Mouse (Mus musculus) left cerebral cortex, postnatal 14 days (tissue): ENCODE results near the gene Zdhhc16. TPM values are rescaled to one million over a fixed set of nuclear protein-coding genes. Genes with fewer than 3 reads are reported as not detected.

Experiments used
- DNase-seq, 2 experiments: peaks; one replicate each; pipeline ENCODE4 v3.0.0; 2021 to 2022; ENCODE audit warnings: low spot score in 2 of 2, mixed read lengths in 1 of 2
- intact Hi-C: fragments of 180-260 bp; cut with DNase I; formaldehyde crosslinking; loops from one replicate; pipeline ENCODE4 v1.15.1; 2025
- long read RNA-seq, 2 experiments: library from polyadenylated mRNA; stranded (forward); transcript quantifications; one replicate each; pipeline ENCODE4 v2.0.0; 2021
- total RNA-seq, 2 experiments: library from RNA; stranded (reverse); gene quantifications; 2 replicates each; pipeline ENCODE4 v1.2.3; 2021

Gene Zdhhc16
- total RNA-seq: 10 to 100 TPM; 54.9 to 60.4 TPM
- long read RNA-seq, experiment 1, transcript Zdhhc16-201 (11 exons, 1,821 nt): major isoform, 16 of 95 reads
- long read RNA-seq, experiment 1, partial matches to known transcripts: 1 of 95 reads
- long read RNA-seq, experiment 1, other reads (novel, unspliced or antisense): 78 of 95 reads
- long read RNA-seq, experiment 2, transcript Zdhhc16-201 (11 exons, 1,821 nt): major isoform, 16 of 85 reads
- long read RNA-seq, experiment 2, partial matches to known transcripts: 0 of 85 reads
- long read RNA-seq, experiment 2, other reads (novel, unspliced or antisense): 69 of 85 reads

GRCm38 (mm10) chr19:41933179-41934086 is at the start of gene Zdhhc16, which contains the start of gene Exosc1:
Gene Zdhhc16, plus strand, starts transcription at chr19:41933480.
Gene Exosc1, minus strand, starts transcription at chr19:41933423.
- intact Hi-C loops: no loop called here
- peak; percentile 99 for DNase-seq

DNA sequence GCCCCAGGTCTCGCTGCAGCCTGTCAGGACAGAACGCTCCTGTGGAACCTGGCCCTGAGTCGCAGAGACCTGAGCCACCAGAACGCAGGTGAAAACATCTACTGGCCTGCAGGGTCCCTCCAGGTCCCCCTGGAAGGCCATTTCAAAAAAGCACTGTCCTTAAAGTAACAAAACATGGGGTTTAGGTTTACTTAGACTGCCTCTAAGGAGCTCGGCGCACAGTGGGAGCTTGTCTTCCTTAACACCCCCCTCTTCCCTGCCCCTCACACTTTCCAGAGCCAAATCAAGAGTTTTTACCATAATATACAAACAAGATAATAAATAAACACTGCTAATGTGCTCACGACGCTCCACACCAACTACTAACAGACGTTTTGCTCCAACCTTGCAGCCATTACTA is 49.4 kb upstream of the Zdhhc16 start:
- intact Hi-C loops: no loop called here
- no peak for DNase-seq

DNA sequence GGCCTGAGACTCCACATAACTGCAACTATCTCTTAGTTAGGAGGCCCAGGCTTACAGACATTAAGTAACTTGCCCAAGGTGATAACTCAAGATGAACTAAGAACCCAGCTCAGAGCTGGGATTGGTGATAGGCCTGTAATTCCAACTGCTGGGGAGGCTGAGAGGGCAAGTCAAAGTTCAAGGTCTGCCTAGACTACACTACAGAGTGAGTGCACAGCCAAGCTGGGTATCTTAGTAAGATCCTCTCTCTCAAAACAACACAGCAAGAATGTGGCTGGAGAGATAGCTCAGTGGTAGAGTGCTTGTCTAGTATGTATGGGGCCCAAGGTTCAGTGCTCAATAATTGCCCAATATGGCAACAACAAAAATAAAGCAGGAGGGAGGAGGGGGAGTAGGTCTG is 45.1 kb upstream of the Zdhhc16 start:
- no peak for DNase-seq
- intact Hi-C loops: no loop called here

DNA sequence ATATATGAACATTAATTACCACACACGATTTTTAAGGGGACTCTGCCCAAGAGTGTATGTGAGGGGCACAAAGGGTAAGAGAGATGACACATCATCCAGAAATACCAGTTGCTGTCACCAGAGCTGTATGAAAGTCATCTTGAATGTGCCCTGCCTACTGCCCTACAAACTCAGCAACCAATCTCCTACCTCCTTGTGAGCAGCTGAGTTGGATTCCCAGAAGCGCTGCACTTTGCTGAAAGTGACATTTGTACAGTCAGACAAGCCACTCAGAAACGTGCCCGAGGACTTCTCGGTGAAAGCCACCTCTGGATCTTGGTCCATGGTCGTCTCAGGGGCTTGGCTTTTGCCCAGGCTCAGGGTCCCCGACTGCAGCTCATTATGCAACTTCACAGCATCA is 38.3 kb upstream of the Zdhhc16 start:
- intact Hi-C loops: loop anchor here (5.0 kb wide), 1 partner anchor 132 kb away; no protein-coding TSS in a partner anchor
- peak in 1 of 2 experiments; percentile 30 for DNase-seq

GRCm38 (mm10) chr19:41895460-41896318 is 37.6 kb upstream of the Zdhhc16 start, which contains the start of gene Rrp12:
Gene Rrp12, minus strand, starts transcription at chr19:41896173.
- intact Hi-C loops: loop anchor here (5.0 kb wide), 1 partner anchor 132 kb away; no protein-coding TSS in a partner anchor

GRCm38 (mm10) chr19:41896319-41896711 is 37.0 kb upstream of the Zdhhc16 start:
- intact Hi-C loops: loop anchor here (5.0 kb wide), 1 partner anchor 131 kb away; no protein-coding TSS in a partner anchor
- no peak for DNase-seq

More at GRCm38 (mm10) chr19:41895460-41896318, 37.6 kb upstream of the Zdhhc16 start, which contains the start of gene Rrp12:
- peak; percentile 87 to 91 for DNase-seq

DNA sequence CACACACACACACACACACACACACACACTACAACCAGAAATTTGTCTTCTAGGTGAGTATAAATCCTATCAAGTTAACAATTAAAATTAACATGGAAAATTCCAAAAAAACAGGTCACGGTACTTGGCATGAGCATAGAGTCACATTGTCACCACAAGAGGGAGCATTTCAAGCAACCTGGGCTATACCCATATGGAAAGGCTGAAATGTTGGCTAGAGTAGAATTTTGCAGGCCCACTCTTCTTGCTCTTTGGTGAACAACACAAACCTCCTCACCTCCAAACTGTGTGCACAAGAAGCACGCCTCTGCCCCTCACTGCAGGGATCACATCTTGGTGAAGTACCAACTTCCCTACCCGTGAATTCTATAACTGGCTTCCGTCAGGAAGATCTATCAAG is 34.4 kb upstream of the Zdhhc16 start:
- intact Hi-C loops: loop anchor here (5.0 kb wide), 1 partner anchor 128 kb away; no protein-coding TSS in a partner anchor
- peak in 1 of 2 experiments; percentile 19 for DNase-seq

DNA sequence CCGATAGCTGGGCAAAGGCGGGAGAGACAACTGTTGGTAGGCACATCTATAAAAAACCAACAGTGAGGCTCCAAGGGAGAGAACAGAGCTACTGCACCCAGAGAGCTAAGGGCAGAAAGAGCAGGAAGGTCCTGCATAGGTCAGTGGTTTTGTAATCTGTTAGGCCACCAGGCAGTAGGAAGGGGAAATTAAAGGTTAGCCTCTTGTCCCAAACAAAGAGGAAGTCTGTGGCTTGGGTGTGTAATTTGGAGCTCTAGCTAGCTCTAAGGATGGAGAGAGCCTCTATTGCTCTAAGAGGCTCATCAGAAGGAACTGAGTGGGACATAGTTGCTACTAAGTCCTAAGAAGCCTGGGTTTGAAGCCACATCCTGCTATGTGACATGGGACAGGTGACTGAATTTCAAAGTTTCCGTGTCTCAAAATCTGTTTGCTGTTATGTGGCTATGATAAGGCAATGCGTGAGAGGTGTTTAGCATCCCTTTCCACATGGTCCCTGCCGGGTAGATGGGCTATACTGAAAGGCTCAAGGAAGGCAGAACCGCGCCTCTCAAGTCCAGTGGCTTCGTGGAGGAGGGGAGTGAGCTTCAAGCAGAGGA is 32.7 kb upstream of the Zdhhc16 start:
- intact Hi-C loops: no loop called here

GRCm38 (mm10) chr19:41901696-41902095 is 31.6 kb upstream of the Zdhhc16 start:
- intact Hi-C loops: no loop called here
- no peak for DNase-seq

More for the DNA sequence above, 32.7 kb upstream of the Zdhhc16 start:
- no peak for DNase-seq

- no peak for DNase-seq
- intact Hi-C loops: no loop called here
Observed at GRCm38 (mm10) chr19:41902848-41903593, 30.3 kb upstream of the Zdhhc16 start.

- DNase-seq: no peak
Observed at GRCm38 (mm10) chr19:41905246-41905645, 28.0 kb upstream of the Zdhhc16 start.

GRCm38 (mm10) chr19:41906311-41907078 is 26.8 kb upstream of the Zdhhc16 start:
- DNase-seq: no peak
- intact Hi-C loops: no loop called here

More at GRCm38 (mm10) chr19:41905246-41905645, 28.0 kb upstream of the Zdhhc16 start:
- intact Hi-C loops: no loop called here

DNA sequence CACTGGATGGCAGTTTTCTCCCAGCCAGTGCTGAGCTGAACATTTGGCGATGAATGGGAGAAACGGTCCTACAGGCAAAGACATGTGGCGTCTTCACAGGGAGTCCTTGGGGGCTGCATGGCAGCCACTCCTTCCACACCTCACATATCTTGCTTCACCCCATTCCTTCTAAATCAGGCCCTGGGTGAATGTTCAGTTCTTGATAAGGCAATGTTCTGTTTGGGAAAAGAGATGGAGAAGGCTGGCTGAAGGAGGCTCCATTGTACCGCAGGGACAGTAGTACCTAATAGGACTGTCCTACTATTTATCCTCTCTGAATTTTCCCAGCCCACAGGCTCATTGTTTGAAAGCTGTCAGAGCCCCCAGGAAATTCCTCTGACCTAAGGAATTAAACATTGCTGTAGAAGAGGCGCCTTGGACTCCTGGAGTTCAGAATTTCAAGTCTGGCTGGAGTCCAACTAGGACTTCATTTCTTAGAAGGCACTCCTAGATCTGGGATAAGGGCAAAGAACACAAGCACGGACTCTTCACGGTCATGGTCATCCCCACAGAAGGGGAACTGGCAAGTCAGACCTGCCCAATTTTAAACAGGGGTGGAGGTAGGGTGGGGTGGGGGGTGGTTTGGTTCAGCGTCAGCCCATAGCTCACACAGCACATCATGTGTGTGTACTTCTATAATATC is 26.1 kb upstream of the Zdhhc16 start:
- DNase-seq: no peak
- intact Hi-C loops: no loop called here

GRCm38 (mm10) chr19:41908736-41909135 is 24.5 kb upstream of the Zdhhc16 start:
- intact Hi-C loops: no loop called here
- DNase-seq: no peak

DNA sequence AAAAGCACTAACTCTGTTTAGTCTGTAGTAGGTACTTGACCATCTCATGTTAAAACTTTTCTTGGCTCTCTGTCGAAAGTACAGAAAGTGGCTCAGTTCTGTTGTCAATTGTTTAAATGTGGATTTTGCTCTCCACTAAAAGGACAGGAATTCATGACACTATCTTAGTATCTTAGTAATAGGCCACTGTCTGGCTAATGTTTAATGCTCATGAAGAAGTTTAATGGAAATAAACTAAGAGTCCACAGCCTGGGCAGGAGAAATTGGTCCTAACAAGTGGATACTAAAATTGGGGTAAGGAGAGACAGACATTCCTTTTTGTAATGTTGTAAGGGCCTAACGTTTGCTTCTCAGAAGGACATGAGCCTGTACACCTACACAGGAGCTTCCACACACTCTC is 22.9 kb upstream of the Zdhhc16 start:
- DNase-seq: no peak
- intact Hi-C loops: no loop called here

DNA sequence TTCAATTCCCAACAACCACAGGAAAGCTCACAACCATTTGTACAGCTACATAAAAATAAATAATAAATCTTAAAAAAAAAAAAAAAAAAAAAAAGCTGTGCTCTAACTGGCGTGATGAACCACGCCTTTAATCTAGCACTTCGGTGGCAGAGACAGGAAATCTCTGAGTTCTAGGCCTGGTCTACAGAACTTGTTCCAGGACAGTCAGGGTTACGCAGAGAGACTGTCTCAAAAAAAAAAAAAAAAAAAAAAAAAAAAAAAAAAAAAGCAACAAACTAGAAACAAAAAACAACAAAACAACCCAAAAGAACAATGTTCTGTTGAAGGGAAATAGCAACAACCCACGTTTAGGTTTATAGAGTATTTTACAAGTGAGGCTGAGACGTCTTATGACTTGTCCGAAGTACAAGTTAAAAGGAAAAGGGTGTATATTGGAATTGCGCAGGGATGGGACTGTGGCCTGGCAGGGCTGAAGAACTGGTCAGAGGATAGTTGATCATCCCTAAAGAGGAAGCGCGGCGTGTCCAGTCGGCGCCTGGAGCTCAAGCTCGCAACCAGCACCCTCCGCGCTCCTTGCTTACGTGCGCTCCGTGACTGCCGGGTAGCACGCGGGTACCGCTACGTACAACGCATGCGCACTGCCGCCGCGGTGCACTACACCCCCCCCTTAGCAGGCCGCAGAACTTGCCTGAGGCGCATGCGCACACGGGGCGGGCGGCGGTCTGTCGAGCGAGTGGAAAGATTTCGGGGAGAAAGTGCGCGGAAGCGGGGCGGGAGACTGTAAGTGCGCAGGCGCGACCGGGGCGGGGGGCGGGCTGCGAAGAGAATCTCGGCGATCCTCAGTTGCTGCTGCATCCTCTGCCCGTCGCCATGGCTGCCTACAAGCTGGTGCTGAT is 21.9 kb upstream of the Zdhhc16 start, which contains the start of gene Pgam1:
TSS of gene Pgam1 (plus strand) at position 746 of the 896 bp plus-strand sequence.
- intact Hi-C loops: no loop called here
- peak; percentile 97 to 98 for DNase-seq
